30 mouse cellular contexts compared by ENCODE assay signal in genomic region chr8:70445988-70446387, GRCm38 (mm10). TPM values are rescaled to one million over a fixed set of nuclear protein-coding genes. Genes with fewer than 3 reads are reported as not detected.
"Had no signal": no experiment of that assay in that cellular context is flagged by ENCODE, and none has a peak within 500 bp of the region (broad histone marks: within the 10 kb centered on the region; RNA-seq: fewer than 3 reads in every experiment).

No protein-coding gene starts in this region.

- H3K4me3 ChIP-seq: limb, embryonic 10.5 days; limb, embryonic 12.5 days; limb, embryonic 13.5 days; limb, embryonic 15.5 days; liver, embryonic 12.5 days; liver, embryonic 13.5 days; liver, embryonic 15.5 days; lung, embryonic 15.5 days; megakaryocyte, embryonic 14.5 days; midbrain, embryonic 10.5 days; midbrain, embryonic 12.5 days; midbrain, embryonic 13.5 days; midbrain, embryonic 15.5 days; neural tube, embryonic 12.5 days had no signal

- DNase-seq: left cerebral cortex, postnatal 4 days; liver; liver, embryonic 13.5 days; liver, postnatal 0 days; lung, adult 18-20 months; lung, adult 2 months; lung, embryonic 14.5 days; lung, postnatal 10 days; lung, postnatal 14 days; lung, postnatal 36 days; lung, postnatal 4 days; midbrain, embryonic 14.5 days had no signal

- H3K4me2 ChIP-seq: limb, embryonic 12.5 days; limb, embryonic 13.5 days; limb, embryonic 15.5 days; liver, embryonic 11.5 days; liver, embryonic 12.5 days; liver, embryonic 13.5 days; liver, embryonic 15.5 days; lung, embryonic 14.5 days; lung, embryonic 15.5 days; midbrain, embryonic 11.5 days; midbrain, embryonic 12.5 days; midbrain, embryonic 13.5 days; midbrain, embryonic 15.5 days; neural tube, embryonic 12.5 days had no signal

- H3K27me3 ChIP-seq: limb, embryonic 12.5 days; limb, embryonic 13.5 days; limb, embryonic 15.5 days; lung, embryonic 15.5 days; megakaryocyte, embryonic 14.5 days; midbrain, embryonic 12.5 days; midbrain, embryonic 13.5 days; neural tube, embryonic 12.5 days had no signal

- H3K36me3 ChIP-seq: liver, embryonic 15.5 days had no signal

RNA-seq across cellular contexts. Expression of gene Tmem59l, which starts 41.2 kb away (rescaled TPM):
- polyA plus RNA-seq: liver, adult 2 months; liver, embryonic 15.5 days; liver, embryonic 16.5 days; liver, postnatal 0 days; macrophage had no signal

RNA-seq across cellular contexts. Expression of gene Crlf1, which starts 47.0 kb away (rescaled TPM):
- polyA plus RNA-seq: liver, adult 2 months; macrophage had no signal
